Mouse (Mus musculus) spleen, adult 2 months (tissue): Measurements from ENCODE around the gene C87499.

Experiments used
- CTCF ChIP-seq: fragments of 200-500 bp; IDR thresholded peaks from 2 replicates; pipeline ENCODE4 v1.5.1; 2011; ENCODE audit warnings: mild to moderate bottlenecking, inconsistent platforms; ENCODE audit not compliant: insufficient read depth, insufficient read length, insufficient replicate concordance; ENCODE audit errors: extremely low read depth
- POLR2A ChIP-seq: fragments of 200-500 bp; IDR thresholded peaks from 2 replicates; pipeline ENCODE4 v1.6.1; 2011; ENCODE audit warnings: low read depth, low read length, inconsistent platforms

DNA sequence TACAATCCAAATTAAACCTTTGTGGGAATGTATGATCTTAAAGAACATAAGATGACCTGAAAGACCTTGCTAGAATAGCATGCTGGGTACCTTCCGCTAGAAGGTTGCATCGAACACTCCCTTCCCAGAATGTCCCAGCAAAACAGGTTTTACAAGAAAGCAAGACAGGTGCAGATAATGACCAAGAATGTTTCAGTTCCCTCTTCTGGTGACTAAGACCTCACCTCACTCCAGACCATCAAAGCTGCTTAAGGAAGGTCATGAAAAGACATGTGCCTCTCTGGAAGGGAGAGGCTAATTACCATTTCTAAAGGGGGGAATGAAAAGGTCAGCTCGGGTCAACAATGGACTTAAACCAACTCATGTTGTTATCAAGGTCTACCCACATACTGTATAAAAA is 19.4 kb upstream of the C87499 start:
- TF ChIP-seq POLR2A (no peak), CTCF (no peak)
